Mouse (Mus musculus) liver, adult 2 months (tissue): ENCODE measurements around the gene Gm21983.

ENCODE experiments used
- CTCF ChIP-seq: fragments of 200-500 bp; IDR thresholded peaks from 2 replicates; pipeline ENCODE4 v1.5.1; 2011; ENCODE audit warnings: low read depth, low read length, control low read depth
- POLR2A ChIP-seq: fragments of 200-500 bp; IDR thresholded peaks from 2 replicates; pipeline ENCODE4 v1.6.1; 2011; ENCODE audit warnings: low read length, control low read depth; ENCODE audit not compliant: insufficient read depth; ENCODE audit errors: extremely low read depth

- TF ChIP-seq CTCF (no peak), POLR2A (no peak)
Measured at GRCm38 (mm10) chr7:27153205-27153764, 27.6 kb downstream of the Gm21983 start, which contains the start of gene Cyp2t4.
